Mouse (Mus musculus): ENCODE data around the gene Fam3b. TPM values are rescaled to one million over a fixed set of nuclear protein-coding genes. Genes with fewer than 3 reads are reported as not detected.

The Fam3b gene
- polyA plus RNA-seq, 1 experiment from 2014 or later, result not detected

- no peak overlapping the region for H3K4me2 ChIP-seq (replicated peaks)
- H3K4me3 ChIP-seq, result no peak overlapping the region
- H3K27me3 ChIP-seq, result no peaks in the 10 kb centered on the region
- no peaks in the 10 kb centered on the region for H3K4me1 ChIP-seq
- no peak overlapping the region for H3K9ac ChIP-seq
- no peaks in the 10 kb centered on the region for H3K9me3 ChIP-seq (replicated peaks)
- 84% methylated on average over 12 of the region's 12 CpGs for WGBS
- no peak overlapping the region for H3K27ac ChIP-seq
- ATAC-seq (ENCODE audit: low FRiP score), result no peak
- H3K36me3 ChIP-seq, result no peaks in the 10 kb centered on the region
Measured at GRCm38 (mm10) chr16:97512347-97512751, 2.3 kb downstream of the Fam3b start.

- no peak overlapping the region for H3K4me2 ChIP-seq (replicated peaks)
- no peaks in the 10 kb centered on the region for H3K36me3 ChIP-seq
- H3K4me3 ChIP-seq, result no peak overlapping the region
- no peaks in the 10 kb centered on the region for H3K9me3 ChIP-seq (replicated peaks)
- H3K9ac ChIP-seq, result no peak overlapping the region
- H3K27ac ChIP-seq, result no peak overlapping the region
- H3K4me1 ChIP-seq, result no peaks in the 10 kb centered on the region
- no peaks in the 10 kb centered on the region for H3K27me3 ChIP-seq
- no peak for ATAC-seq (ENCODE audit: low FRiP score)
Measured at GRCm38 (mm10) chr16:97511495-97511894, 3.1 kb downstream of the Fam3b start.

- H3K9ac ChIP-seq, result no peak overlapping the region
- H3K4me3 ChIP-seq, result no peak overlapping the region
- H3K4me1 ChIP-seq, result no peaks in the 10 kb centered on the region
- ATAC-seq (ENCODE audit: low FRiP score), result no peak
- 77% methylated on average over 5 of the region's 5 CpGs for WGBS
- no peak overlapping the region for H3K27ac ChIP-seq
- H3K9me3 ChIP-seq (replicated peaks), result no peaks in the 10 kb centered on the region
- H3K36me3 ChIP-seq, result no peaks in the 10 kb centered on the region
- no peak overlapping the region for H3K4me2 ChIP-seq (replicated peaks)
- H3K27me3 ChIP-seq, result no peaks in the 10 kb centered on the region
Measured at GRCm38 (mm10) chr16:97510849-97511248, 3.8 kb downstream of the Fam3b start.

- H3K27me3 ChIP-seq, result no peaks in the 10 kb centered on the region
- H3K9ac ChIP-seq, result no peak overlapping the region
- H3K36me3 ChIP-seq, result no peaks in the 10 kb centered on the region
- no peaks in the 10 kb centered on the region for H3K4me1 ChIP-seq
- no peak overlapping the region for H3K27ac ChIP-seq
- no peak overlapping the region for H3K4me2 ChIP-seq (replicated peaks)
- no peaks in the 10 kb centered on the region for H3K9me3 ChIP-seq (replicated peaks)
- no peak overlapping the region for H3K4me3 ChIP-seq
- no peak for ATAC-seq (ENCODE audit: low FRiP score)
Measured at GRCm38 (mm10) chr16:97507783-97508182, 6.8 kb downstream of the Fam3b start.

GRCm38 (mm10) chr16:97504793-97505192 lies 9.8 kb downstream of the Fam3b start:
- Histone ChIP-seq H3K4me1 (no peaks in the 10 kb centered on the region), H3K27me3 (no peaks in the 10 kb centered on the region), H3K4me3 (no peak overlapping the region), H3K27ac (no peak overlapping the region), H3K9me3 (replicated peaks) (no peaks in the 10 kb centered on the region), H3K9ac (no peak overlapping the region), H3K36me3 (no peaks in the 10 kb centered on the region), H3K4me2 (replicated peaks) (no peak overlapping the region)
- 87% methylated on average over 3 of the region's 3 CpGs for WGBS
- no peak for ATAC-seq (ENCODE audit: low FRiP score)

- no peak overlapping the region for H3K9ac ChIP-seq
- H3K9me3 ChIP-seq (replicated peaks), result no peaks in the 10 kb centered on the region
- no peak overlapping the region for H3K27ac ChIP-seq
- 87% methylated on average over 3 of the region's 3 CpGs for WGBS
- no peaks in the 10 kb centered on the region for H3K36me3 ChIP-seq
- no peak for ATAC-seq (ENCODE audit: low FRiP score)
- no peaks in the 10 kb centered on the region for H3K4me1 ChIP-seq
- no peak overlapping the region for H3K4me2 ChIP-seq (replicated peaks)
- no peak overlapping the region for H3K4me3 ChIP-seq
- H3K27me3 ChIP-seq, result no peaks in the 10 kb centered on the region
Measured at GRCm38 (mm10) chr16:97503849-97504248, 10.8 kb downstream of the Fam3b start.

GRCm38 (mm10) chr16:97500901-97501300 lies 13.7 kb downstream of the Fam3b start:
- Histone ChIP-seq H3K27me3 (no peaks in the 10 kb centered on the region), H3K9ac (no peak overlapping the region), H3K36me3 (no peaks in the 10 kb centered on the region), H3K9me3 (replicated peaks) (no peaks in the 10 kb centered on the region), H3K27ac (no peak overlapping the region), H3K4me1 (no peaks in the 10 kb centered on the region), H3K4me3 (no peak overlapping the region), H3K4me2 (replicated peaks) (no peak overlapping the region)
- no peak for ATAC-seq (ENCODE audit: low FRiP score)
- WGBS, result 89% methylated on average over 7 of the region's 7 CpGs

- H3K9ac ChIP-seq, result no peak overlapping the region
- H3K4me2 ChIP-seq (replicated peaks), result no peak overlapping the region
- no peak for ATAC-seq (ENCODE audit: low FRiP score)
- WGBS, result 95% methylated on average over 7 of the region's 7 CpGs
- H3K36me3 ChIP-seq, result no peaks in the 10 kb centered on the region
- H3K9me3 ChIP-seq (replicated peaks), result no peaks in the 10 kb centered on the region
- no peaks in the 10 kb centered on the region for H3K27me3 ChIP-seq
- no peak overlapping the region for H3K27ac ChIP-seq
- H3K4me3 ChIP-seq, result no peak overlapping the region
- no peaks in the 10 kb centered on the region for H3K4me1 ChIP-seq
Measured at GRCm38 (mm10) chr16:97499450-97499849, 15.2 kb downstream of the Fam3b start.

- Histone ChIP-seq H3K36me3 (no peaks in the 10 kb centered on the region), H3K9me3 (replicated peaks) (no peaks in the 10 kb centered on the region), H3K4me3 (no peak overlapping the region), H3K4me1 (no peaks in the 10 kb centered on the region), H3K9ac (no peak overlapping the region), H3K4me2 (replicated peaks) (no peak overlapping the region), H3K27ac (no peak overlapping the region), H3K27me3 (no peaks in the 10 kb centered on the region)
- WGBS, result 88% methylated on average over 3 of the region's 3 CpGs
- ATAC-seq (ENCODE audit: low FRiP score), result no peak
Measured at GRCm38 (mm10) chr16:97498139-97498538, 16.5 kb downstream of the Fam3b start.

- no peak overlapping the region for H3K4me2 ChIP-seq (replicated peaks)
- ATAC-seq (ENCODE audit: low FRiP score), result no peak
- H3K4me3 ChIP-seq, result no peak overlapping the region
- H3K4me1 ChIP-seq, result no peaks in the 10 kb centered on the region
- H3K9ac ChIP-seq, result no peak overlapping the region
- 59% methylated on average over 5 of the region's 5 CpGs for WGBS
- H3K36me3 ChIP-seq, result no peaks in the 10 kb centered on the region
- H3K27ac ChIP-seq, result no peak overlapping the region
- H3K9me3 ChIP-seq (replicated peaks), result no peaks in the 10 kb centered on the region
- H3K27me3 ChIP-seq, result no peaks in the 10 kb centered on the region
Measured at GRCm38 (mm10) chr16:97497682-97498081, 16.9 kb downstream of the Fam3b start.

- Histone ChIP-seq H3K9ac (no peak overlapping the region), H3K4me2 (replicated peaks) (no peak overlapping the region), H3K4me3 (no peak overlapping the region), H3K36me3 (no peaks in the 10 kb centered on the region), H3K9me3 (replicated peaks) (no peaks in the 10 kb centered on the region), H3K4me1 (no peaks in the 10 kb centered on the region), H3K27me3 (no peaks in the 10 kb centered on the region), H3K27ac (no peak overlapping the region)
- no peak for ATAC-seq (ENCODE audit: low FRiP score)
- WGBS, result 45% methylated on average over 3 of the region's 3 CpGs
Measured at GRCm38 (mm10) chr16:97496026-97496425, 18.6 kb downstream of the Fam3b start.

GRCm38 (mm10) chr16:97492369-97492768 lies 22.2 kb downstream of the Fam3b start:
- Histone ChIP-seq H3K9me3 (replicated peaks) (no peaks in the 10 kb centered on the region), H3K9ac (no peak overlapping the region), H3K27me3 (no peaks in the 10 kb centered on the region), H3K4me3 (no peak overlapping the region), H3K4me1 (no peaks in the 10 kb centered on the region), H3K4me2 (replicated peaks) (no peak overlapping the region), H3K36me3 (no peaks in the 10 kb centered on the region), H3K27ac (no peak overlapping the region)
- 88% methylated on average over 1 of the region's 1 CpGs for WGBS
- ATAC-seq (ENCODE audit: low FRiP score), result no peak

- ATAC-seq (ENCODE audit: low FRiP score), result no peak
- no peaks in the 10 kb centered on the region for H3K36me3 ChIP-seq
- H3K27me3 ChIP-seq, result no peaks in the 10 kb centered on the region
- H3K9ac ChIP-seq, result no peak overlapping the region
- H3K4me1 ChIP-seq, result no peaks in the 10 kb centered on the region
- WGBS, result 74% methylated on average over 2 of the region's 2 CpGs
- H3K4me3 ChIP-seq, result no peak overlapping the region
- no peak overlapping the region for H3K4me2 ChIP-seq (replicated peaks)
- no peaks in the 10 kb centered on the region for H3K9me3 ChIP-seq (replicated peaks)
- no peak overlapping the region for H3K27ac ChIP-seq
Measured at GRCm38 (mm10) chr16:97478655-97479054, 36.0 kb downstream of the Fam3b start.

GRCm38 (mm10) chr16:97476524-97476923 lies 38.1 kb downstream of the Fam3b start:
- H3K4me2 ChIP-seq (replicated peaks), result no peak overlapping the region
- ATAC-seq (ENCODE audit: low FRiP score), result no peak
- no peaks in the 10 kb centered on the region for H3K4me1 ChIP-seq
- no peak overlapping the region for H3K27ac ChIP-seq
- no peak overlapping the region for H3K9ac ChIP-seq
- no peaks in the 10 kb centered on the region for H3K27me3 ChIP-seq
- H3K9me3 ChIP-seq (replicated peaks), result no peaks in the 10 kb centered on the region
- WGBS, result 92% methylated on average over 1 of the region's 1 CpGs
- H3K4me3 ChIP-seq, result no peak overlapping the region
- no peaks in the 10 kb centered on the region for H3K36me3 ChIP-seq
